In genomic region chr13:28294272-28294671, GRCm38 (mm10) we compare ENCODE assay signal across 15 mouse cellular contexts. TPM values are rescaled to one million over a fixed set of nuclear protein-coding genes. Genes with fewer than 3 reads are reported as not detected.
A peak's percentile ranks its signal among the peaks of the same experiment; 100 is the strongest.
DNase-seq lines count a peak whose midpoint lies in the region; ATAC-seq lines count a peak whose summit lies in the region.
"Had no signal": no experiment of that assay in that cellular context is flagged by ENCODE, and none has a peak within 500 bp of the region (broad histone marks: within the 10 kb centered on the region; RNA-seq: fewer than 3 reads in every experiment).

No protein-coding gene starts in this region.

- H3K4me1 ChIP-seq in forebrain, embryonic 11.5 days (replicated peaks; ENCODE audit: control insufficient read depth, insufficient read depth, low read length) = peaks cover 7% of the 10 kb centered on the region; the same call in 1 of the 2 replicates
- H3K4me1 ChIP-seq in hindbrain, embryonic 14.5 days (replicated peaks; ENCODE audit: control insufficient read depth, insufficient read depth, low read length) = peaks cover 26% of the 10 kb centered on the region
- peaks cover 30% of the 10 kb centered on the region for H3K4me1 ChIP-seq in midbrain, embryonic 14.5 days (ENCODE audit: control insufficient read depth, insufficient read depth, low read length)
- H3K4me1 ChIP-seq in heart, embryonic 10.5 days = no peaks in the 10 kb centered on the region

- H3K4me3 ChIP-seq in forebrain, embryonic 11.5 days (ENCODE audit: low read depth, low read length) = no peak overlapping the region
- no peak overlapping the region for H3K4me3 ChIP-seq in hindbrain, embryonic 14.5 days (replicated peaks; ENCODE audit: low read length)
- H3K4me3 ChIP-seq in midbrain, embryonic 14.5 days (replicated peaks; ENCODE audit: low read depth, low read length) = no peak overlapping the region
- no peak overlapping the region for H3K4me3 ChIP-seq in heart, embryonic 10.5 days
- H3K4me3 ChIP-seq: embryonic facial prominence, embryonic 13.5 days; limb, embryonic 15.5 days had no signal

- DNase-seq in heart, adult 11 months = peak; percentile 9
- DNase-seq in heart, postnatal 36 days = no peak
- DNase-seq in forebrain, embryonic 11.5 days (ENCODE audit: low spot score) = no peak
- no peak for DNase-seq in hindbrain, embryonic 14.5 days (ENCODE audit: low spot score)
- peak; percentile 62 for DNase-seq in midbrain, embryonic 14.5 days
- no peak for DNase-seq in spleen, postnatal 4 days (ENCODE audit: low spot score in 2 of 2)
- no peak for DNase-seq in kidney, postnatal 10 days
- DNase-seq in heart, embryonic 10.5 days (ENCODE audit: low spot score) = no peak
- DNase-seq: adrenal gland, adult 2 months; kidney, adult 18-20 months; lung, adult 2 months; spleen, adult 18-20 months had no signal

- H3K27me3 ChIP-seq in forebrain, embryonic 11.5 days (ENCODE audit: control insufficient read depth, insufficient read depth, low read length) = no peaks in the 10 kb centered on the region
- H3K27me3 ChIP-seq in hindbrain, embryonic 14.5 days (ENCODE audit: control insufficient read depth, insufficient read depth, low read length) = no peaks in the 10 kb centered on the region
- no peaks in the 10 kb centered on the region for H3K27me3 ChIP-seq in midbrain, embryonic 14.5 days (ENCODE audit: control insufficient read depth, insufficient read depth, low read length)
- H3K27me3 ChIP-seq in heart, embryonic 10.5 days (ENCODE audit: insufficient read depth, poor library complexity, severe bottlenecking) = no peaks in the 10 kb centered on the region
- H3K27me3 ChIP-seq: embryonic facial prominence, embryonic 13.5 days; limb, embryonic 15.5 days had no signal

- no peaks in the 10 kb centered on the region for H3K9me3 ChIP-seq in forebrain, embryonic 11.5 days (ENCODE audit: control insufficient read depth, low read length)
- H3K9me3 ChIP-seq in hindbrain, embryonic 14.5 days (ENCODE audit: control insufficient read depth, low read length) = no peaks in the 10 kb centered on the region
- no peaks in the 10 kb centered on the region for H3K9me3 ChIP-seq in midbrain, embryonic 14.5 days (ENCODE audit: control insufficient read depth, low read length)
- H3K9me3 ChIP-seq in heart, embryonic 10.5 days = no peaks in the 10 kb centered on the region
- H3K9me3 ChIP-seq: embryonic facial prominence, embryonic 13.5 days; limb, embryonic 15.5 days had no signal

- H3K27ac ChIP-seq in forebrain, embryonic 11.5 days (ENCODE audit: low read depth, low read length) = peak overlapping the region; percentile 81
- H3K27ac ChIP-seq in hindbrain, embryonic 14.5 days = peak overlapping the region; percentile 70
- peak overlapping the region; percentile 81 for H3K27ac ChIP-seq in midbrain, embryonic 14.5 days (replicated peaks; ENCODE audit: low read depth, low read length)
- H3K27ac ChIP-seq in heart, embryonic 10.5 days = no peak overlapping the region
- H3K27ac ChIP-seq: embryonic facial prominence, embryonic 13.5 days; limb, embryonic 15.5 days; stomach, postnatal 0 days had no signal

- WGBS in forebrain, embryonic 11.5 days = 65% methylated on average over 4 of the region's 4 CpGs
- 66% methylated on average over 4 of the region's 4 CpGs for WGBS in hindbrain, embryonic 14.5 days
- WGBS in midbrain, embryonic 14.5 days = 50% methylated on average over 4 of the region's 4 CpGs
- WGBS in heart, embryonic 10.5 days = 80% methylated on average over 4 of the region's 4 CpGs

- no peak; the same call in 1 of the 2 replicates for ATAC-seq in forebrain, embryonic 11.5 days (replicated peaks; ENCODE audit: low FRiP score)
- no peak for ATAC-seq in hindbrain, embryonic 14.5 days (ENCODE audit: low FRiP score)
- peak; percentile 19; the same call in 1 of the 2 replicates for ATAC-seq in midbrain, embryonic 14.5 days (ENCODE audit: low FRiP score, low TSS enrichment)

- H3K36me3 ChIP-seq in forebrain, embryonic 11.5 days (ENCODE audit: control insufficient read depth, insufficient read depth, low read length) = no peaks in the 10 kb centered on the region
- H3K36me3 ChIP-seq in hindbrain, embryonic 14.5 days (replicated peaks; ENCODE audit: control insufficient read depth, insufficient read depth) = no peaks in the 10 kb centered on the region
- H3K36me3 ChIP-seq in midbrain, embryonic 14.5 days (ENCODE audit: control insufficient read depth, insufficient read depth, low read length) = no peaks in the 10 kb centered on the region
- no peaks in the 10 kb centered on the region for H3K36me3 ChIP-seq in heart, embryonic 10.5 days
- H3K36me3 ChIP-seq: embryonic facial prominence, embryonic 13.5 days; limb, embryonic 15.5 days had no signal

- 0 out of 2 replicates have a peak overlapping the region, but pooled peaks have one; percentile 5 for H3K4me2 ChIP-seq in forebrain, embryonic 11.5 days (ENCODE audit: low read depth, low read length, severe bottlenecking)
- peak overlapping the region; percentile 16; the same call in 1 of the 2 replicates for H3K4me2 ChIP-seq in hindbrain, embryonic 14.5 days (replicated peaks)
- H3K4me2 ChIP-seq in midbrain, embryonic 14.5 days (ENCODE audit: low read length) = peak overlapping the region; percentile 28
- H3K4me2 ChIP-seq: embryonic facial prominence, embryonic 13.5 days; limb, embryonic 15.5 days had no signal

- H3K9ac ChIP-seq in forebrain, embryonic 11.5 days (ENCODE audit: low read length) = peak overlapping the region; percentile 16; the same call in 1 of the 2 replicates
- H3K9ac ChIP-seq in hindbrain, embryonic 14.5 days = no peak overlapping the region
- H3K9ac ChIP-seq in midbrain, embryonic 14.5 days (replicated peaks; ENCODE audit: low read length) = no peak overlapping the region
- H3K9ac ChIP-seq: embryonic facial prominence, embryonic 13.5 days; limb, embryonic 15.5 days had no signal

- intact Hi-C loops in heart, postnatal 36 days (cut with DNase I) = no loop called here

RNA-seq across cellular contexts. Expression of gene Gm11361, which starts 36.9 kb away (rescaled TPM):
- total RNA-seq in heart, postnatal 36 days (2021) = 10 to 100 TPM; 71.0 to 76.2 TPM
- polyA plus RNA-seq in forebrain, embryonic 11.5 days (2014; fragmentation: Nextera tagmentation; extraction: Ambion mirVana) = 2.1 and 3.6 TPM in 2 replicates
- polyA plus RNA-seq in hindbrain, embryonic 14.5 days (2014; fragmentation: Nextera tagmentation; extraction: Ambion mirVana) = 0.59 and 2.1 TPM in 2 replicates
- polyA plus RNA-seq in midbrain, embryonic 14.5 days (2014; fragmentation: Nextera tagmentation; extraction: Ambion mirVana) = 1.5 and 2.0 TPM in 2 replicates
- polyA plus RNA-seq in heart, embryonic 10.5 days (2016; fragmentation: Nextera tagmentation; extraction: Ambion mirVana) = 2.0 TPM in 2 replicates
- polyA plus RNA-seq: adrenal gland, adult 2 months had no signal

Comparison
In these comparisons a context has a peak if more than half of its experiments do, and no peak if none do; other contexts are left out.
1. DNase-seq: peak in heart, adult 11 months (single experiment) and midbrain, embryonic 14.5 days (single experiment); none in heart, postnatal 36 days (0 of 2), forebrain, embryonic 11.5 days (single experiment), hindbrain, embryonic 14.5 days (single experiment), spleen, postnatal 4 days (0 of 2), kidney, postnatal 10 days (single experiment) and heart, embryonic 10.5 days (single experiment).
2. Peak in every context shown above with its lines, with median percentiles within 50 percentile points of each other: H3K4me2 ChIP-seq.